Mouse (Mus musculus): ENCODE results near the gene Qtrt1. TPM values are rescaled to one million over a fixed set of nuclear protein-coding genes. Genes with fewer than 3 reads are reported as not detected.
A peak's percentile ranks its signal among the peaks of the same experiment; 100 is the strongest.

Qtrt1 gene
- polyA plus RNA-seq, 1 experiment from 2014 or later, result 20.6 TPM

DNA sequence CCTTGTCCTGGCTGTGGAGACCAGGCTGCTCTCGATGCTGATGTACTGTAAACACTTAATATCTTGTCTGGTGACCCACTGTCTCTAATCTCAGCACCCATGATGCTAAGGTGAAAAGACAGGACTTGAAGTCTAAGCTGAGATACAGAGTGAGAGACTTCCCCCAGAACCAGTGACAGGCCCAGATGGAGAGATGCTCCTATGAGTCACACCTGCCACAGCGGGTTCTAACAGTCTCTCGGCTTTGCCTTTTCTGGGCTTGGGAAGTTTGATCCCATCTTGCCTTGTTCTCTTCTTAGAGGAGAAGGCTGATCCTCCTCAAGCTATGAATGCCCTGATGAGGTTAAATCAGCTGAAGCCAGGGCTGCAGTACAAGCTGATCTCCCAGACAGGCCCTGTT lies 14.5 kb upstream of the Qtrt1 start:
- H3K4me1 ChIP-seq (ENCODE audit: insufficient read depth, low read depth, low read length), result no peaks in the 10 kb centered on the region
- H3K9ac ChIP-seq (replicated peaks; ENCODE audit: low read depth), result no peak overlapping the region
- no peak for TF ChIP-seq EP300 (IDR thresholded peaks at IDR 0.05)
- TF ChIP-seq CTCF (IDR thresholded peaks at IDR 0.05), result no peak
- H3K4me3 ChIP-seq (ENCODE audit: low read depth, low read length), result no peak overlapping the region
- no peak overlapping the region for H3K27ac ChIP-seq (ENCODE audit: low read length)
- H3K27me3 ChIP-seq (replicated peaks; ENCODE audit: insufficient read depth, low read length), result no peaks in the 10 kb centered on the region
- 91% methylated on average over 3 of the region's 3 CpGs for WGBS
- no peak for DNase-seq (ENCODE audit: low spot score)
- peaks cover 29% of the 10 kb centered on the region; the same call in 1 of the 2 replicates for H3K36me3 ChIP-seq (ENCODE audit: insufficient read depth, low read length)
- ATAC-seq, result no peak
- H3K4me2 ChIP-seq (replicated peaks; ENCODE audit: low read depth, low read length), result no peak overlapping the region
- H3K9me3 ChIP-seq (ENCODE audit: low read length), result no peaks in the 10 kb centered on the region

- 93% methylated on average over 9 of the region's 9 CpGs for WGBS
- Histone ChIP-seq H3K4me2 (replicated peaks; ENCODE audit: low read depth, low read length) (no peak overlapping the region), H3K9me3 (ENCODE audit: low read length) (no peaks in the 10 kb centered on the region), H3K27me3 (replicated peaks; ENCODE audit: insufficient read depth, low read length) (no peaks in the 10 kb centered on the region), H3K9ac (replicated peaks; ENCODE audit: low read depth) (no peak overlapping the region), H3K4me1 (ENCODE audit: insufficient read depth, low read depth, low read length) (no peaks in the 10 kb centered on the region), H3K27ac (ENCODE audit: low read length) (no peak overlapping the region), H3K4me3 (ENCODE audit: low read depth, low read length) (no peak overlapping the region), H3K36me3 (ENCODE audit: insufficient read depth, low read length) (peaks cover 39% of the 10 kb centered on the region)
- TF ChIP-seq EP300 (IDR thresholded peaks at IDR 0.05), result no peak
- no peak for TF ChIP-seq CTCF (IDR thresholded peaks at IDR 0.05)
- ATAC-seq (no peak), DNase-seq (ENCODE audit: low spot score) (no peak)
Measured at GRCm38 (mm10) chr9:21401042-21401441, 10.6 kb upstream of the Qtrt1 start.

DNA sequence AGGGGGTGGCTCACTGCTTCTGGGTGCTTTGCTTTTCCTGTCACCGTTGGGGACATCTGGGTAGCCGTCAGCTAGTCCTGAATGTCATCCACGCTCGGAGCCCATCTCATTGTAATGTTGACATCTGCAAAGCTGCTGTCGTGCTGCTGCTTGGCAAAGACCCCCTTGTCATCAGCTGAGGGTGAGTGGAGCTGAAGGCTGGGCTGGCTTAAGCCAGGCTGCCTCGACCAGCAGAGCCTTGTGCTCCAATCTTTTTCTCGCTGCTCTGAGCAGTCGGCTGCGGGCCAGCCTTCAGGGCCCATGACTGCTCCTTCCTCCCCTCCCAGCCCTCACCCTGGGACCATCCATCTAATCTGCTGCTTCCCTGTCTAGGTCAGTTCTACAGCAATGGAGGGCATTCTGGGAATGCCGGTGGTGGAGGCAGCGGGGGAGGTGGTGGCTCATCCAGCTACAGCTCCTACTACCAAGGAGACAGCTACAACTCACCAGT lies 8.8 kb upstream of the Qtrt1 start:
- Histone ChIP-seq H3K27me3 (replicated peaks; ENCODE audit: insufficient read depth, low read length) (no peaks in the 10 kb centered on the region), H3K9ac (replicated peaks; ENCODE audit: low read depth) (no peak overlapping the region), H3K27ac (ENCODE audit: low read length) (no peak overlapping the region)

GRCm38 (mm10) chr9:21403745-21404144 lies 7.9 kb upstream of the Qtrt1 start:
- DNase-seq (ENCODE audit: low spot score) (no peak), ATAC-seq (no peak)
- H3K27me3 ChIP-seq (replicated peaks; ENCODE audit: insufficient read depth, low read length), result no peaks in the 10 kb centered on the region
- no peaks in the 10 kb centered on the region for H3K9me3 ChIP-seq (ENCODE audit: low read length)
- H3K36me3 ChIP-seq (ENCODE audit: insufficient read depth, low read length), result peaks cover 29% of the 10 kb centered on the region
- TF ChIP-seq CTCF (IDR thresholded peaks at IDR 0.05) (no peak), EP300 (IDR thresholded peaks at IDR 0.05) (no peak)
- no peak overlapping the region for H3K4me3 ChIP-seq (ENCODE audit: low read depth, low read length)
- H3K4me2 ChIP-seq (replicated peaks; ENCODE audit: low read depth, low read length), result no peak overlapping the region
- no peaks in the 10 kb centered on the region for H3K4me1 ChIP-seq (ENCODE audit: insufficient read depth, low read depth, low read length)
- H3K9ac ChIP-seq (replicated peaks; ENCODE audit: low read depth), result no peak overlapping the region
- 95% methylated on average over 5 of the region's 5 CpGs for WGBS
- H3K27ac ChIP-seq (ENCODE audit: low read length), result no peak overlapping the region

More for the DNA sequence above, 8.8 kb upstream of the Qtrt1 start:
- no peaks in the 10 kb centered on the region for H3K4me1 ChIP-seq (ENCODE audit: insufficient read depth, low read depth, low read length)
- no peak overlapping the region for H3K4me2 ChIP-seq (replicated peaks; ENCODE audit: low read depth, low read length)
- ATAC-seq, result no peak
- H3K4me3 ChIP-seq (ENCODE audit: low read depth, low read length), result no peak overlapping the region
- no peak for DNase-seq (ENCODE audit: low spot score)
- 76% methylated on average over 11 of the region's 11 CpGs for WGBS
- H3K9me3 ChIP-seq (ENCODE audit: low read length), result no peaks in the 10 kb centered on the region
- TF ChIP-seq CTCF (IDR thresholded peaks at IDR 0.05) (no peak), EP300 (IDR thresholded peaks at IDR 0.05) (no peak)
- peaks cover 34% of the 10 kb centered on the region for H3K36me3 ChIP-seq (ENCODE audit: insufficient read depth, low read length)

- Histone ChIP-seq H3K9me3 (ENCODE audit: low read length) (no peaks in the 10 kb centered on the region), H3K4me1 (ENCODE audit: insufficient read depth, low read depth, low read length) (no peaks in the 10 kb centered on the region), H3K36me3 (ENCODE audit: insufficient read depth, low read length) (peaks cover 19% of the 10 kb centered on the region), H3K27me3 (replicated peaks; ENCODE audit: insufficient read depth, low read length) (no peaks in the 10 kb centered on the region), H3K9ac (replicated peaks; ENCODE audit: low read depth) (no peak overlapping the region), H3K4me2 (replicated peaks; ENCODE audit: low read depth, low read length) (no peak overlapping the region), H3K4me3 (ENCODE audit: low read depth, low read length) (no peak overlapping the region), H3K27ac (ENCODE audit: low read length) (no peak overlapping the region)
- WGBS, result 67% methylated on average over 4 of the region's 4 CpGs
- ATAC-seq (no peak), DNase-seq (ENCODE audit: low spot score) (no peak)
- TF ChIP-seq EP300 (IDR thresholded peaks at IDR 0.05) (no peak), CTCF (IDR thresholded peaks at IDR 0.05) (no peak)
Measured at GRCm38 (mm10) chr9:21405525-21405924, 6.1 kb upstream of the Qtrt1 start.

GRCm38 (mm10) chr9:21407951-21408350 lies 3.7 kb upstream of the Qtrt1 start:
- Histone ChIP-seq H3K4me2 (replicated peaks; ENCODE audit: low read depth, low read length) (no peak overlapping the region), H3K27ac (ENCODE audit: low read length) (no peak overlapping the region), H3K36me3 (ENCODE audit: insufficient read depth, low read length) (peaks cover 19% of the 10 kb centered on the region), H3K9ac (replicated peaks; ENCODE audit: low read depth) (no peak overlapping the region), H3K27me3 (replicated peaks; ENCODE audit: insufficient read depth, low read length) (no peaks in the 10 kb centered on the region), H3K4me3 (ENCODE audit: low read depth, low read length) (no peak overlapping the region), H3K9me3 (ENCODE audit: low read length) (no peaks in the 10 kb centered on the region), H3K4me1 (ENCODE audit: insufficient read depth, low read depth, low read length) (no peaks in the 10 kb centered on the region)
- TF ChIP-seq CTCF (IDR thresholded peaks at IDR 0.05), result no peak
- DNase-seq (ENCODE audit: low spot score), result peak; percentile 70
- peak; percentile 12; the same call in 1 of the 2 replicates for ATAC-seq
- 12% methylated on average over 4 of the region's 4 CpGs for WGBS

- Histone ChIP-seq H3K9ac (replicated peaks; ENCODE audit: low read depth) (no peak overlapping the region), H3K36me3 (ENCODE audit: insufficient read depth, low read length) (peaks cover 15% of the 10 kb centered on the region), H3K4me1 (ENCODE audit: insufficient read depth, low read depth, low read length) (no peaks in the 10 kb centered on the region), H3K27ac (ENCODE audit: low read length) (no peak overlapping the region), H3K4me2 (replicated peaks; ENCODE audit: low read depth, low read length) (no peak overlapping the region), H3K9me3 (ENCODE audit: low read length) (no peaks in the 10 kb centered on the region), H3K27me3 (replicated peaks; ENCODE audit: insufficient read depth, low read length) (no peaks in the 10 kb centered on the region), H3K4me3 (ENCODE audit: low read depth, low read length) (no peak overlapping the region)
- ATAC-seq (no peak), DNase-seq (ENCODE audit: low spot score) (no peak)
- WGBS, result 71% methylated on average over 7 of the region's 7 CpGs
- TF ChIP-seq EP300 (IDR thresholded peaks at IDR 0.05), result no peak
- no peak for TF ChIP-seq CTCF (IDR thresholded peaks at IDR 0.05)
Measured at GRCm38 (mm10) chr9:21408624-21409023, 3.0 kb upstream of the Qtrt1 start.
